Mouse (Mus musculus) stomach, embryonic 14.5 days (tissue): ENCODE results near the gene Phf1. TPM values are rescaled to one million over a fixed set of nuclear protein-coding genes. Genes with fewer than 3 reads are reported as not detected.
"Not testable (repeated sequence)": the region's sequence is repeated elsewhere in the genome, so short reads cannot be mapped to it uniquely, and the experiment has no call there.

ENCODE experiments used
- ATAC-seq: fragments of 200-750 bp; cut with Nextera tagmentation; 2 replicates; pipeline ENCODE4 v1.8.0; 2017; ENCODE audit warnings: low read depth, moderate TSS enrichment; ENCODE audit not compliant: insufficient number of reproducible peaks, insufficient read depth, low FRiP score
- H3K27ac ChIP-seq: fragments of 300-500 bp; sonication (generic); 2 replicates; pipeline ENCODE4 v1.5.1; 2014; ENCODE audit warnings: mild to moderate bottlenecking, low read length, moderate library complexity, mixed read lengths
- H3K27me3 ChIP-seq: fragments of 300-500 bp; sonication (generic); 2 replicates; pipeline ENCODE4 v1.6.1; 2014; ENCODE audit warnings: low read length, control low read depth, mixed read lengths; ENCODE audit not compliant: control insufficient read depth, insufficient read depth
- H3K36me3 ChIP-seq: fragments of 300-500 bp; sonication (generic); 2 replicates; pipeline ENCODE4 v1.6.1; 2014; ENCODE audit warnings: mild to moderate bottlenecking, control low read depth, low read length, moderate library complexity, mixed read lengths; ENCODE audit not compliant: control insufficient read depth, insufficient read depth
- H3K4me1 ChIP-seq: fragments of 300-500 bp; sonication (generic); 2 replicates; pipeline ENCODE4 v1.6.1; 2014; ENCODE audit warnings: low read length, control low read depth, mixed read lengths; ENCODE audit not compliant: control insufficient read depth, insufficient read depth
- H3K4me2 ChIP-seq: fragments of 300-500 bp; sonication (generic); replicated peaks from 2 replicates; pipeline ENCODE4 v1.6.1; 2014; ENCODE audit warnings: low read depth, low read length, control low read depth
- H3K4me3 ChIP-seq: fragments of 300-500 bp; sonication (generic); 2 replicates; pipeline ENCODE4 v1.5.1; 2014; ENCODE audit warnings: low read depth, low read length, control low read depth
- H3K9ac ChIP-seq: fragments of 300-500 bp; sonication (generic); replicated peaks from 2 replicates; pipeline ENCODE4 v1.6.1; 2014; ENCODE audit warnings: low read depth, mild to moderate bottlenecking, control low read depth, low read length, moderate library complexity, mixed read lengths
- H3K9me3 ChIP-seq: fragments of 300-500 bp; sonication (generic); 2 replicates; pipeline ENCODE4 v1.6.1; 2016; ENCODE audit warnings: low read depth, low read length, control low read depth; ENCODE audit not compliant: control insufficient read depth
- WGBS: fragments of 180-500 bp; shearing (Covaris S2); extraction: QIAGEN DNeasy Blood & Tissue Kit; methylation state at CpG from one replicate; pipeline ENCODE4 v1.1.7; 2014; 5-methylcytosine and 5-hydroxymethylcytosine counted together
- polyA plus RNA-seq: library from polyadenylated mRNA; unstranded; fragments of >200 nt; fragmentation: Nextera tagmentation; extraction: Ambion mirVana; gene quantifications from 2 replicates; pipeline ENCODE4 v1.2.1, GENCODE M21; 2014

Phf1 gene
- polyA plus RNA-seq, 1 experiment from 2014 or later = 8.9 TPM

- Histone ChIP-seq H3K4me2 (peak overlapping the region; percentile 65), H3K27ac (peak overlapping the region; percentile 64; the same call in 1 of the 2 replicates), H3K9ac (no peak overlapping the region; the same call in 1 of the 2 replicates), H3K27me3 (no peaks in the 10 kb centered on the region), H3K9me3 (no peaks in the 10 kb centered on the region), H3K4me1 (peaks cover 18% of the 10 kb centered on the region; the same call in 1 of the 2 replicates), H3K36me3 (peaks cover 29% of the 10 kb centered on the region), H3K4me3 (peak overlapping the region; percentile 80; the same call in 1 of the 2 replicates)
- 43% methylated on average over 8 of the region's 8 CpGs for WGBS
- ATAC-seq = no peak
These were observed 38.5 kb downstream of the Phf1 start for GRCm38 (mm10) chr17:26971247-26971905.

- Histone ChIP-seq H3K9ac (peak overlapping the region; percentile 66), H3K4me1 (peaks cover 18% of the 10 kb centered on the region; the same call in 1 of the 2 replicates), H3K27me3 (no peaks in the 10 kb centered on the region), H3K9me3 (no peaks in the 10 kb centered on the region), H3K4me3 (peak overlapping the region; percentile 80), H3K36me3 (peaks cover 30% of the 10 kb centered on the region), H3K27ac (peak overlapping the region; percentile 87), H3K4me2 (peak overlapping the region; percentile 65)
- no peak for ATAC-seq
- WGBS = 3% methylated on average over 3 of the region's 3 CpGs
These were observed 39.3 kb downstream of the Phf1 start for GRCm38 (mm10) chr17:26972107-26972506.

- H3K27me3 ChIP-seq = no peaks in the 10 kb centered on the region
- H3K4me3 ChIP-seq = peak within 1 kb of the TSS; percentile 80
- H3K27ac ChIP-seq = peak within 1 kb of the TSS; percentile 87
- no peaks in the 10 kb centered on the region for H3K9me3 ChIP-seq
- H3K4me1 ChIP-seq = peaks cover 18% of the 10 kb centered on the region; the same call in 1 of the 2 replicates
- peak within 1 kb of the TSS; percentile 95 for H3K4me2 ChIP-seq
- WGBS = under 1% methylated on average over 75 of the region's 75 CpGs
- peak within 1 kb of the TSS; percentile 66 for H3K9ac ChIP-seq
- peak; percentile 100 for ATAC-seq
- H3K36me3 ChIP-seq = peaks cover 26% of the 10 kb centered on the region
These were observed 40.1 kb downstream of the Phf1 start, which contains the start of gene Zbtb9 for GRCm38 (mm10) chr17:26972703-26973574. Zbtb9 (plus strand) TSS chr17:26973167.

- H3K9ac ChIP-seq = no peak overlapping the region
- peaks cover 18% of the 10 kb centered on the region; the same call in 1 of the 2 replicates for H3K4me1 ChIP-seq
- H3K9me3 ChIP-seq = no peaks in the 10 kb centered on the region
- H3K4me2 ChIP-seq = no peak overlapping the region
- no peak overlapping the region for H3K27ac ChIP-seq
- no peak overlapping the region for H3K4me3 ChIP-seq
- no peaks in the 10 kb centered on the region for H3K27me3 ChIP-seq
- 93% methylated on average over 15 of the region's 15 CpGs for WGBS
- H3K36me3 ChIP-seq = peaks cover 31% of the 10 kb centered on the region
- ATAC-seq = no peak
These were observed 41.7 kb downstream of the Phf1 start for GRCm38 (mm10) chr17:26974547-26974946.

GRCm38 (mm10) chr17:26975415-26975814, 42.6 kb downstream of the Phf1 start:
- ATAC-seq = no peak

GRCm38 (mm10) chr17:26977354-26977753, 44.5 kb downstream of the Phf1 start:
- H3K36me3 ChIP-seq = peaks cover 31% of the 10 kb centered on the region

More at GRCm38 (mm10) chr17:26975415-26975814, 42.6 kb downstream of the Phf1 start:
- H3K4me1 ChIP-seq = peaks cover 18% of the 10 kb centered on the region; the same call in 1 of the 2 replicates
- H3K27me3 ChIP-seq = no peaks in the 10 kb centered on the region
- no peak overlapping the region for H3K4me2 ChIP-seq
- peaks cover 31% of the 10 kb centered on the region for H3K36me3 ChIP-seq
- no peak overlapping the region for H3K4me3 ChIP-seq
- H3K9me3 ChIP-seq = no peaks in the 10 kb centered on the region
- H3K9ac ChIP-seq = no peak overlapping the region
- H3K27ac ChIP-seq = no peak overlapping the region

GRCm38 (mm10) chr17:26979426-26979825, 46.6 kb downstream of the Phf1 start:
- Histone ChIP-seq H3K4me2 (no peak overlapping the region), H3K36me3 (peaks cover 30% of the 10 kb centered on the region)
- 80% methylated on average over 2 of the region's 2 CpGs for WGBS

More at GRCm38 (mm10) chr17:26977354-26977753, 44.5 kb downstream of the Phf1 start:
- not testable (repeated sequence) for ATAC-seq, H3K4me1 ChIP-seq, H3K4me3 ChIP-seq, H3K9me3 ChIP-seq, H3K9ac ChIP-seq, H3K4me2 ChIP-seq, H3K27ac ChIP-seq, H3K27me3 ChIP-seq
- WGBS = 84% methylated on average over 6 of the region's 6 CpGs

GRCm38 (mm10) chr17:26981050-26981449, 48.2 kb downstream of the Phf1 start:
- H3K9ac ChIP-seq = no peak overlapping the region
- H3K9me3 ChIP-seq = no peaks in the 10 kb centered on the region
- H3K4me2 ChIP-seq = no peak overlapping the region
- H3K4me3 ChIP-seq = no peak overlapping the region
- WGBS = 53% methylated on average over 2 of the region's 2 CpGs
- peak overlapping the region; percentile 10; the same call in 1 of the 2 replicates for H3K27ac ChIP-seq
- ATAC-seq = no peak
- peaks cover 16% of the 10 kb centered on the region for H3K36me3 ChIP-seq
- no peaks in the 10 kb centered on the region for H3K27me3 ChIP-seq
- no peaks in the 10 kb centered on the region for H3K4me1 ChIP-seq

More at GRCm38 (mm10) chr17:26979426-26979825, 46.6 kb downstream of the Phf1 start:
- ATAC-seq = no peak
- H3K4me1 ChIP-seq = no peaks in the 10 kb centered on the region
- no peak overlapping the region for H3K4me3 ChIP-seq
- H3K9me3 ChIP-seq = no peaks in the 10 kb centered on the region
- no peaks in the 10 kb centered on the region for H3K27me3 ChIP-seq
- no peak overlapping the region for H3K27ac ChIP-seq
- H3K9ac ChIP-seq = no peak overlapping the region
